11 mouse cellular contexts compared by ENCODE assay signal in genomic region chr7:25835188-25835891, GRCm38 (mm10). TPM values are rescaled to one million over a fixed set of nuclear protein-coding genes. Genes with fewer than 3 reads are reported as not detected.
DNase-seq lines count a peak whose midpoint lies in the region; ATAC-seq and TF ChIP-seq lines count a peak whose summit lies in the region.
"Had no signal": no experiment of that assay in that cellular context is flagged by ENCODE, and none has a peak within 500 bp of the region (broad histone marks: within the 10 kb centered on the region; RNA-seq: fewer than 3 reads in every experiment).

No protein-coding gene starts in this region.

- DNase-seq in heart, postnatal 0 days (ENCODE audit: low spot score) = no peak
- DNase-seq in heart, postnatal 25 days (ENCODE audit: low spot score) = no peak
- DNase-seq in NIH3T3 (ENCODE audit: low read depth) = peak; percentile 36
- DNase-seq in kidney, postnatal 14 days = peak; percentile 73
- DNase-seq in midbrain, embryonic 14.5 days = no peak
- DNase-seq in urinary bladder, adult 2 months (ENCODE audit: low spot score) = no peak
- DNase-seq in hindbrain, embryonic 10.5 days (ENCODE audit: low spot score) = no peak
- DNase-seq: adrenal gland, adult 2 months; cerebellum, postnatal 14 days had no signal

- peak; percentile 59 for ATAC-seq in heart, postnatal 0 days (ENCODE audit: insufficient read depth, low read depth)
- ATAC-seq in stomach, embryonic 15.5 days (ENCODE audit: insufficient read depth, low FRiP score, low read depth) = peak; percentile 45; the same call in 1 of the 2 replicates
- no peak for ATAC-seq in midbrain, embryonic 14.5 days (ENCODE audit: low FRiP score, low TSS enrichment)
- ATAC-seq: forebrain, embryonic 15.5 days had no signal

- H3K4me1 ChIP-seq in heart, postnatal 0 days (ENCODE audit: control insufficient read depth, insufficient read depth) = no peaks in the 10 kb centered on the region
- peaks cover 7% of the 10 kb centered on the region; the same call in 1 of the 2 replicates for H3K4me1 ChIP-seq in stomach, embryonic 15.5 days
- no peaks in the 10 kb centered on the region for H3K4me1 ChIP-seq in midbrain, embryonic 14.5 days (ENCODE audit: control insufficient read depth, insufficient read depth, low read length)
- H3K4me1 ChIP-seq in hindbrain, embryonic 10.5 days (replicated peaks) = no peaks in the 10 kb centered on the region
- H3K4me1 ChIP-seq: forebrain, embryonic 15.5 days had no signal

- no peaks in the 10 kb centered on the region for H3K9me3 ChIP-seq in heart, postnatal 0 days (replicated peaks; ENCODE audit: control insufficient read depth, low read length)
- no peaks in the 10 kb centered on the region for H3K9me3 ChIP-seq in stomach, embryonic 15.5 days
- H3K9me3 ChIP-seq in midbrain, embryonic 14.5 days (ENCODE audit: control insufficient read depth, low read length) = no peaks in the 10 kb centered on the region
- H3K9me3 ChIP-seq in hindbrain, embryonic 10.5 days = no peaks in the 10 kb centered on the region
- H3K9me3 ChIP-seq: forebrain, embryonic 15.5 days had no signal

- no peaks in the 10 kb centered on the region for H3K36me3 ChIP-seq in heart, postnatal 0 days (replicated peaks; ENCODE audit: control insufficient read depth, insufficient read depth, low read length)
- no peaks in the 10 kb centered on the region for H3K36me3 ChIP-seq in stomach, embryonic 15.5 days
- H3K36me3 ChIP-seq in midbrain, embryonic 14.5 days (ENCODE audit: control insufficient read depth, insufficient read depth, low read length) = no peaks in the 10 kb centered on the region
- H3K36me3 ChIP-seq in hindbrain, embryonic 10.5 days = no peaks in the 10 kb centered on the region
- H3K36me3 ChIP-seq: forebrain, embryonic 15.5 days had no signal

- no peak overlapping the region for H3K4me2 ChIP-seq in heart, postnatal 0 days (ENCODE audit: low read depth, low read length)
- H3K4me2 ChIP-seq in stomach, embryonic 15.5 days = no peak overlapping the region
- no peak overlapping the region for H3K4me2 ChIP-seq in midbrain, embryonic 14.5 days (ENCODE audit: low read length)
- H3K4me2 ChIP-seq: forebrain, embryonic 15.5 days had no signal

- no peak for TF ChIP-seq EP300 in heart, postnatal 0 days (IDR thresholded peaks at IDR 0.05; ENCODE audit: low read depth)

- no peak for TF ChIP-seq CTCF in heart, postnatal 0 days (IDR thresholded peaks at IDR 0.05; ENCODE audit: low read depth)

- peak overlapping the region; percentile 9 for H3K27ac ChIP-seq in heart, postnatal 0 days (ENCODE audit: low read depth)
- peak overlapping the region; percentile 73 for H3K27ac ChIP-seq in stomach, embryonic 15.5 days
- no peak overlapping the region for H3K27ac ChIP-seq in midbrain, embryonic 14.5 days (replicated peaks; ENCODE audit: low read depth, low read length)
- no peak overlapping the region for H3K27ac ChIP-seq in hindbrain, embryonic 10.5 days
- H3K27ac ChIP-seq: forebrain, embryonic 15.5 days had no signal

- H3K4me3 ChIP-seq in heart, postnatal 0 days (ENCODE audit: low read depth, low read length) = no peak overlapping the region
- no peak overlapping the region for H3K4me3 ChIP-seq in stomach, embryonic 15.5 days (replicated peaks)
- H3K4me3 ChIP-seq in midbrain, embryonic 14.5 days (replicated peaks; ENCODE audit: low read depth, low read length) = no peak overlapping the region
- no peak overlapping the region for H3K4me3 ChIP-seq in hindbrain, embryonic 10.5 days
- H3K4me3 ChIP-seq: forebrain, embryonic 15.5 days had no signal

- 50% methylated on average over 10 of the region's 10 CpGs for WGBS in heart, postnatal 0 days
- WGBS in stomach, embryonic 15.5 days = 43% methylated on average over 10 of the region's 10 CpGs
- WGBS in midbrain, embryonic 14.5 days = 87% methylated on average over 10 of the region's 10 CpGs
- 83% methylated on average over 10 of the region's 10 CpGs for WGBS in hindbrain, embryonic 10.5 days

- intact Hi-C loops in heart, postnatal 25 days (cut with DNase I) = no loop called here

- no peak overlapping the region for H3K9ac ChIP-seq in heart, postnatal 0 days (replicated peaks; ENCODE audit: low read depth, low read length)
- H3K9ac ChIP-seq in stomach, embryonic 15.5 days = no peak overlapping the region
- H3K9ac ChIP-seq in midbrain, embryonic 14.5 days (replicated peaks; ENCODE audit: low read length) = no peak overlapping the region
- H3K9ac ChIP-seq: forebrain, embryonic 15.5 days had no signal

- no peaks in the 10 kb centered on the region for H3K27me3 ChIP-seq in heart, postnatal 0 days (ENCODE audit: control insufficient read depth, insufficient read depth, low read length)
- no peaks in the 10 kb centered on the region for H3K27me3 ChIP-seq in stomach, embryonic 15.5 days (replicated peaks)
- no peaks in the 10 kb centered on the region for H3K27me3 ChIP-seq in midbrain, embryonic 14.5 days (ENCODE audit: control insufficient read depth, insufficient read depth, low read length)
- no peaks in the 10 kb centered on the region for H3K27me3 ChIP-seq in hindbrain, embryonic 10.5 days (ENCODE audit: insufficient read depth, poor library complexity, severe bottlenecking)
- H3K27me3 ChIP-seq: forebrain, embryonic 15.5 days had no signal

RNA-seq across cellular contexts. Expression of gene Cyp2s1, which starts 18.6 kb away (rescaled TPM):
- 10.1 and 12.7 TPM in 2 replicates for total RNA-seq in heart, postnatal 0 days (2014; rRNA removed; ENCODE audit: low replicate concordance)
- polyA plus RNA-seq in heart, postnatal 0 days (2015; fragmentation: Nextera tagmentation; extraction: Ambion mirVana) = 4.1 and 4.4 TPM in 2 replicates
- total RNA-seq in heart, postnatal 25 days (2021) = 1 to 10 TPM; 5.8 to 6.3 TPM
- polyA plus RNA-seq in stomach, embryonic 15.5 days (2015; fragmentation: Nextera tagmentation; extraction: Ambion mirVana) = 35.3 and 35.6 TPM in 2 replicates
- 1.4 and 2.1 TPM in 2 replicates for polyA plus RNA-seq in midbrain, embryonic 14.5 days (2014; fragmentation: Nextera tagmentation; extraction: Ambion mirVana)
- polyA plus RNA-seq in urinary bladder, adult 2 months (2012; rRNA removed) = 28.4 and 30.1 TPM in 2 replicates
- polyA plus RNA-seq in hindbrain, embryonic 10.5 days (2016; fragmentation: Nextera tagmentation; extraction: Ambion mirVana) = 0.44 and 0.46 TPM in 2 replicates

RNA-seq across cellular contexts. Expression of gene Axl, which starts 46.8 kb away (rescaled TPM):
- 56.5 and 63.8 TPM in 2 replicates for total RNA-seq in heart, postnatal 0 days (2014; rRNA removed; ENCODE audit: low replicate concordance)
- polyA plus RNA-seq in heart, postnatal 0 days (2015; fragmentation: Nextera tagmentation; extraction: Ambion mirVana) = 32.1 and 33.3 TPM in 2 replicates
- total RNA-seq in heart, postnatal 25 days (2021) = 10 to 100 TPM; 78.6 to 99.4 TPM
- polyA plus RNA-seq in stomach, embryonic 15.5 days (2015; fragmentation: Nextera tagmentation; extraction: Ambion mirVana) = 83.7 and 88.6 TPM in 2 replicates
- polyA plus RNA-seq in midbrain, embryonic 14.5 days (2014; fragmentation: Nextera tagmentation; extraction: Ambion mirVana) = 9.3 and 20.2 TPM in 2 replicates
- polyA plus RNA-seq in urinary bladder, adult 2 months (2012; rRNA removed) = 92.8 and 117 TPM in 2 replicates
- 15.0 and 18.4 TPM in 2 replicates for polyA plus RNA-seq in hindbrain, embryonic 10.5 days (2016; fragmentation: Nextera tagmentation; extraction: Ambion mirVana)

Comparison
In these comparisons a context has a peak if more than half of its experiments do, and no peak if none do; other contexts are left out.
1. DNase-seq: peak in NIH3T3 (single experiment) and kidney, postnatal 14 days (single experiment); none in heart, postnatal 0 days (single experiment), heart, postnatal 25 days (single experiment), midbrain, embryonic 14.5 days (single experiment), urinary bladder, adult 2 months (single experiment) and hindbrain, embryonic 10.5 days (single experiment).
2. H3K27ac ChIP-seq: peak in heart, postnatal 0 days (single experiment) and stomach, embryonic 15.5 days (single experiment); none in midbrain, embryonic 14.5 days (single experiment) and hindbrain, embryonic 10.5 days (single experiment).